Mouse (Mus musculus): Measurements from ENCODE around the gene 3110082I17Rik.

Gene 3110082I17Rik

GRCm38 (mm10) chr5:139423026-139423865, 37.1 kb downstream of the 3110082I17Rik start, which contains the start of gene Gper1:
TSS of gene Gper1 (plus strand) at chr5:139423151.
- DNase-seq (ENCODE audit: inconsistent age in 2 of 2, low spot score in 1 of 2), result peak; percentile 52 to 77

GRCm38 (mm10) chr5:139418633-139419032, 41.7 kb downstream of the 3110082I17Rik start:
- no peak for DNase-seq (ENCODE audit: inconsistent age in 2 of 2, low spot score in 1 of 2)

GRCm38 (mm10) chr5:139418110-139418509, 42.2 kb downstream of the 3110082I17Rik start:
- no peak for DNase-seq (ENCODE audit: inconsistent age in 2 of 2, low spot score in 1 of 2)

- no peak for DNase-seq (ENCODE audit: inconsistent age in 2 of 2, low spot score in 1 of 2)
Observed at GRCm38 (mm10) chr5:139417480-139417879, 42.8 kb downstream of the 3110082I17Rik start.

- DNase-seq (ENCODE audit: inconsistent age in 2 of 2, low spot score in 1 of 2), result no peak
Observed at GRCm38 (mm10) chr5:139416942-139417341, 43.4 kb downstream of the 3110082I17Rik start.

GRCm38 (mm10) chr5:139415001-139415400, 45.3 kb downstream of the 3110082I17Rik start:
- no peak for DNase-seq (ENCODE audit: inconsistent age in 2 of 2, low spot score in 1 of 2)

GRCm38 (mm10) chr5:139413545-139413944, 46.8 kb downstream of the 3110082I17Rik start:
- no peak for DNase-seq (ENCODE audit: inconsistent age in 2 of 2, low spot score in 1 of 2)

GRCm38 (mm10) chr5:139411665-139412314, 48.5 kb downstream of the 3110082I17Rik start:
- DNase-seq (ENCODE audit: inconsistent age in 2 of 2, low spot score in 1 of 2), result no peak

GRCm38 (mm10) chr5:139411117-139411516, 49.2 kb downstream of the 3110082I17Rik start:
- no peak for DNase-seq (ENCODE audit: inconsistent age in 2 of 2, low spot score in 1 of 2)

GRCm38 (mm10) chr5:139410056-139410455, 50.3 kb downstream of the 3110082I17Rik start:
- DNase-seq (ENCODE audit: inconsistent age in 2 of 2, low spot score in 1 of 2), result peak in 1 of 2 experiments; percentile 54

- DNase-seq (ENCODE audit: inconsistent age in 2 of 2, low spot score in 1 of 2), result peak; percentile 90 to 96
Observed at GRCm38 (mm10) chr5:139409412-139409811, 50.9 kb downstream of the 3110082I17Rik start.

- DNase-seq (ENCODE audit: inconsistent age in 2 of 2, low spot score in 1 of 2), result no peak
Observed at GRCm38 (mm10) chr5:139408511-139408910, 51.8 kb downstream of the 3110082I17Rik start.

- DNase-seq (ENCODE audit: inconsistent age in 2 of 2, low spot score in 1 of 2), result no peak
Observed at GRCm38 (mm10) chr5:139407121-139407885, 53.0 kb downstream of the 3110082I17Rik start.

- DNase-seq (ENCODE audit: inconsistent age in 2 of 2, low spot score in 1 of 2), result no peak
Observed at GRCm38 (mm10) chr5:139405953-139406352, 54.4 kb downstream of the 3110082I17Rik start.

- DNase-seq (ENCODE audit: inconsistent age in 2 of 2, low spot score in 1 of 2), result no peak
Observed at GRCm38 (mm10) chr5:139405478-139405877, 54.8 kb downstream of the 3110082I17Rik start.

- no peak for DNase-seq (ENCODE audit: inconsistent age in 2 of 2, low spot score in 1 of 2)
Observed at GRCm38 (mm10) chr5:139404801-139405401, 55.4 kb downstream of the 3110082I17Rik start, which contains the start of gene C130050O18Rik. TSS of gene C130050O18Rik (plus strand) at chr5:139405280.

- no peak for DNase-seq (ENCODE audit: inconsistent age in 2 of 2, low spot score in 1 of 2)
Observed at GRCm38 (mm10) chr5:139403692-139404260, 56.6 kb downstream of the 3110082I17Rik start.

- no peak for DNase-seq (ENCODE audit: inconsistent age in 2 of 2, low spot score in 1 of 2)
Observed at GRCm38 (mm10) chr5:139402106-139402505, 58.2 kb downstream of the 3110082I17Rik start.

- peak in 1 of 2 experiments; percentile 33 for DNase-seq (ENCODE audit: inconsistent age in 2 of 2, low spot score in 1 of 2)
Observed at GRCm38 (mm10) chr5:139399991-139400390, 60.3 kb downstream of the 3110082I17Rik start.

- DNase-seq (ENCODE audit: inconsistent age in 2 of 2, low spot score in 1 of 2), result no peak
Observed at GRCm38 (mm10) chr5:139398786-139399185, 61.5 kb downstream of the 3110082I17Rik start.

Data from adrenal gland, adult (tissue).